Mouse (Mus musculus) spleen, adult 12 weeks (tissue): ENCODE data around the gene Pld5.

Experiments
- DNase-seq: peaks from one replicate; pipeline ENCODE4 v3.0.0; 2022; ENCODE audit warnings: low spot score

Pld5 gene

DNA sequence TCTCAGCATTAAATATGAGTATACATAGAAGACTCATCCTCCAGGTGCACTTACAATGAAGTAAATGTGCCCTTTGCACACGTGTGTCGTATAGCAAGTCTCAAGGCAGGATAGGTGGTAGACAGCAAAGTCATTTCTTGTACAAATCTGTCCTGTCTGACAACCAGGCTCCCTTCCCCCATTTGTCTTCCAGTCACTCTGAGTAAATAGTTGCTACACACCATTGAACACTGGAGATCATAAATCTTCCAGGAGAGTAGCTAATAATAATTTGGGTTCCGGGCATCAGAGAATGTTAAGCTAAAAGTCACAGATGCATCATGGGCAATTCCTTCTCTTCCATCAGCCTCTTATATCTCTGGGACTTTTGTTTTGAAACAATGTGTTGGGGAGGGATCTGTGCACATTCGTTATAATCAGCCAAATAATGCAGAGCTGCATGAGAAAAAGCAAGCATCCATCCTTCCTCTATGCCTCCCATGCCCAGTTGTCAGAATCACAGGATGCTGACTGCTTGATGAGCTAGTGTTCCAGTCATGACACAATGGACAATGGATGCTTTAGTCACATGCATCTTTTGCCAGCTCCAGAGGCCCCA lies 328.3 kb downstream of the Pld5 start:
- no peak for DNase-seq

DNA sequence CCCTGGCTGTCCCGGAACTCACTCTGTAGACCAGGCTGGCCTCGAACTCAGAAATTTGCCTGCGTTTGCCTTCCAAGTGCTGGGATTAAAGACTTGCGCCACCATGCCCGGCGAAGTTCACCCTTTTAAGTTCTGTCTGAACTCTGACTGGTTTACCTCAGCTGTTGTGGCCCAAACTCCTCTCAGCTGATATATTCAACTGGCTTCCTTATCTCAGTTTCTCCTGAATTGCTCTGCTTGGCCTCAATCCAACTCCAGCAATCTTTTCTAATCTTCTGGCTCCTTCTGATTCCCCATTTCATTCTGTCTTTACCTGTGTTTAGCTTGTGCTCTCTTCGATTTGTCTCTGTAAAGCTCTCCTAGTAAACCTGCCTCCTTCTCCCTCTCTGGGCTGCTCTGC lies 331.9 kb downstream of the Pld5 start:
- DNase-seq, result no peak

DNA sequence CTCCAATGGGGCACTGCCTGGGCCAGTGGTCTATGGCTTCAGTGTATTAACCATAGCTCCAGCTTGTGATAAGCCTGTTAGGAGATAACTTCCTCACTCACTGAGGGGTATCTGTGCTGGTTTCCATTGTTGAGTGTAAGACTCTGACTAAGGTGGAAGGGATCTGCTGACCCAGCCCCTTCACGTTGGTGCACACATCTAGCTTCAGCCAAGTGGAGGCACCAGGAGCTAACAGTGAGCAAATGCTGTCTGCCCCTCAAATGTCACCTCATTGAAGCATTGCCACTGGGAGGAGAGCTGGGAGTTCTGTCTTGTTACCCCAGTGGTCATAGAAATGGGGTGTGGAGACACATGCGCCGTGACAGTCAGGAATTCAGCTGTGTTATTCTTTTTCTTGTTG lies 336.4 kb downstream of the Pld5 start:
- no peak for DNase-seq

DNA sequence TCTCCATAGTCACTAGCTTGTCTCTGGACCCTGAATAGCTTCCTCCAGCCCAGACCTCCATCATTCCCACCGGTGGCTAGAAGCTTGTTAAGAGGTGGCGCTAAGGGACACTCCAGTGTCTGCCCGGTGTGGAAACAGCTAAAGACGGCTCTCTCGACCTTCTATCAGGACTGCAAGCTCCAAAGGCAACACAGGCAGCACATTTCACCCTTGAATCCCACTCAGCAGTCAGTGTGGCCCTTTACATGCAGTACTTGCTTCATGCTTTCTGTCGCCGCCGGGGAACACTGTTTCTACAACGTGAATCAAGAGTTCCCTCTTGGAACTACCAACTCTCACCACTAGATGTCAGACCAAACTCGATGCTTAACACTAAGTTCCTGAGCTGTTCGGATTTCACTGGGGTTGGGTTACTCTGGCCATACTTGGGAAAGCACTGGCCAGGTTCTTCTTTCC lies 338.8 kb downstream of the Pld5 start:
- DNase-seq, result no peak

DNA sequence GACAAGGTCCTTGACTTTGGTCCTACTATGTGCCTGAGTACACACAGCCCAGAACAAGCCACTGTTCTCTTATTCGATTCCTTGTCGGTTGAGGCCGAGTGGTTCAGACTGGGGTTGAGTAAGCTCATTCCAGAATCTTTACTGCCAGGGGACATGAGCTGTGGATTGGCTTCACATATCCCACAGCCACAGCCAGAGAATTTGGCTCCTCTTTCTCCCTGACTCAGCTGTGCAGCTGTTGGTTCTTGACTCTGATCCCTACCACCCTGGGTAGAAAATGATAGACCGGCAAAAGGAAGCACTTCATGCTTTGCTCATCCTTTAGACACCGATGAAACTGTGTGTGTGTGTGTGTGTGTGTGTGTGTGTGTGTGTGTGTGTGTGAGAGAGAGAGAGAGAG lies 343.7 kb downstream of the Pld5 start:
- DNase-seq, result no peak

DNA sequence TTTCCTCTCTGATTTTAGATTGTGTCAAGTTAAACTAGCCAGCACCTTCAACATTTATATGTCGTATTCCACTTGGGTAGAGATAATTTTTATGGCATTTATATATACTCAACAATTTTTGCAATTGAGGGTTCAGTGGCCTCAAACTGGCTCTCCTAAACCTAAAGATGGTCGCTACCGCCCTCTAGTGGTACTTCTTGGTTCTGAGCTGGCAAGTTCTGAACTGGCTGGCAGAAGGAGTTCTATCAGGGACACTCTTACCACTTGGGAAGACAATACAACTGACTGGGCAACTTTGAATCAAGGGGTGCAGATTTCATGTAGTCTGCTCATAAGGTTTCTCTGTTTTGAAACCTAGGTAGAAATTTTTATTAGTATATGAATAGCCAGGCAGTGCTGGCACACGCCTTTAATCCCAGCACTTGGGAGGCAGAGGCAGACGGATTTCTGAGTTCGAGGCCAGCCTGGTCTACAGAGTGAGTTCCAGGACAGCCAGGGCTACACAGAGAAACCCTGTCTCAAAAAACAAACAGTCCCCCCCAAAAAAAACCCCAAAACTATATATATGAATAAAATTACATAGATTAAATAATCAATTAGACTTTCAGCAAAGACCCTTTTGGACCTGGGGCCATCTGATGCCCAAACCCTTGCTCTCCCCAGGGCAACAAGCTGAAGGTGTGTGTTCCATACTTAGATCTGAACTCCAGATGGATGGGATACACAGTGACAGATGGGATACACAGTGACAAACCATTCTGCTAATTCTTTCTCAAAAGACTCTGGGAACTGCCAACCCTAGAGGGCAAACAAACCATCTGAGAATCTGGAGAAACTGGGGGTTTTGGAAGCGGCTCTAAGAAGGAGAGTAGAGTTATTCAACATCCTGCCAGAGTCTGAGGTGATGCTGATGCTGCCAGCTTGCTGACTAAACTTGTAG lies 351.0 kb downstream of the Pld5 start:
- DNase-seq, result peak; percentile 21

DNA sequence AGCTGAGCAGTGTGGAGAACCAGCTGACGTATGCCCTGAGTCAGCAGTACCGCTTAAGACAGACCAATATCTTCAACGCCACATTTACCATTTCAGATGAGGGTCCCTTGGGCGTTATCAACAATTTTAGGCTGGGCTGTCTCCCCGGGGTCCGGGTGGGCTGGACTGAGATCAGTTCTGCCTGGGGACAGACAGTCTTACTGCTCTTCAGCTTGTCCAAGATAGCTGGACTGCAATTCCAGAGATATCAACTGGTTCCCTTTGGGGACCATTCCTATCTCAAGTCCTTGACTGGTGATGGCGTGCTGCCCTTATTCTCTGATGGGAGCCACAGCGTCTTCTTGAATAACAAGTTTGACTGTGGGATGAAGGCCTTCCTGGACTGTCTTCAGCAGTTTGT lies 354.0 kb downstream of the Pld5 start:
- DNase-seq, result no peak

DNA sequence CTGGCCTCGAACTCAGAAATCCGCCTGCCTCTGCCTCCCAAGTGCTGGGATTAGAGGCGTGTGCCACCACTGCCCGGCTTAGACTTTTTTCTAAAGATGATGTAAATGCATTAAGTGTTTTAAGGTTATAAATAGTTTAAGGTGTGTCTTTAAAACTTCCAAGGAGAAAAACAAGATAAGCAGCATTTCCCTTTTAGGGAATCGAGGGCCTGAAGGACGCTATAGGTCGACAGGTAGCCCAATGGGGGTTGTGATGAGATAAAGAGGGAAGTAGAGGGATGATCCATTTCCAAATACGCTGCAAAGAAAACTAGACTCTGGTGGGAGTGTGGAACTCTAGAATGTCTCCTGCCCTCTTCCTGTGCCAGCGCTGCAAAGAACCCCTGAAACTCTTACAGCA lies 355.1 kb downstream of the Pld5 start, which contains the start of gene Gm38100:
TSS of gene Gm38100 (plus strand) at position 301 of the 400 bp plus-strand sequence.
- DNase-seq, result no peak

DNA sequence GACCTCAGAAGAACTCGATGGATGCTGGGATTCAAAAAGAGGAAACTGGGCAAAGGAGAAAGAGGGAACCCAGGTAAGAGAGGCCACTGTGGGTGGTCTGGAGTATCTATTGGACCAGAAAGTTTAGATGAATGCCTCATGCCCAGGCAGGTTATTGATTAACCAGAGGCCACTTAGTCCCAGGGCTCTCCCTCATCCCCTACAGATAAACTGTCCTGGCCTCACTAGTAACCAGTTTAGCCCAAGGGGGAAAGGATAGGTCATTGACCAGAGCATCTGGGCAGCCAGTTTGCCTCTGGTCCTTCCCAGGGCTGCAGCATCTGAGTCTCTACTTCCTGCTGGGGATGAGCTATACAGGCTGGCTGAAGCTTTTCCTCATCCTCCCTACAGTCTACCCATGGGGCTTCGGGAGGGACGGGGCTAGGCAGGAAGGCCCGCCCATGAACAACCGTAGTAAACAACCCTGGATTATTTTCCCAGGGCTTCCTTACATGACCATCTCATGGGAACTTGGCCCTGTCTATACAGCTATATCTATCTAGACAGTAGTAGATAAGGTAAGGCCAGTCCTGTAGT lies 361.3 kb downstream of the Pld5 start:
- DNase-seq, result no peak
